Mouse (Mus musculus) midbrain, embryonic 14.5 days (tissue): ENCODE measurements around the gene Cmss1. TPM values are rescaled to one million over a fixed set of nuclear protein-coding genes. Genes with fewer than 3 reads are reported as not detected.

Experiments used
- ATAC-seq: fragments of 200-750 bp; cut with Nextera tagmentation; 2 replicates; pipeline ENCODE4 v1.8.0; 2017; ENCODE audit warnings: moderate number of reproducible peaks, moderate library complexity; ENCODE audit not compliant: low FRiP score, low TSS enrichment
- DNase-seq: peaks from one replicate; pipeline ENCODE4 v3.0.0-alpha.2; 2015
- H3K27ac ChIP-seq: fragments of 300-500 bp; sonication (generic); replicated peaks from 2 replicates; pipeline ENCODE4 v1.5.1; 2014; ENCODE audit warnings: mild to moderate bottlenecking, low read depth, low read length, moderate library complexity
- H3K27me3 ChIP-seq: fragments of 300-500 bp; sonication (generic); 2 replicates; pipeline ENCODE4 v1.6.1; 2014; ENCODE audit warnings: low read length, control low read depth, mixed read lengths; ENCODE audit not compliant: control insufficient read depth, insufficient read depth
- H3K36me3 ChIP-seq: fragments of 300-500 bp; sonication (generic); 2 replicates; pipeline ENCODE4 v1.6.1; 2014; ENCODE audit warnings: low read length, control low read depth; ENCODE audit not compliant: control insufficient read depth, insufficient read depth
- H3K4me1 ChIP-seq: fragments of 300-500 bp; sonication (generic); 2 replicates; pipeline ENCODE4 v1.6.1; 2014; ENCODE audit warnings: mild to moderate bottlenecking, antibody characterized with exemption, low read length, control low read depth; ENCODE audit not compliant: control insufficient read depth, insufficient read depth
- H3K4me2 ChIP-seq: fragments of 300-500 bp; sonication (generic); 2 replicates; pipeline ENCODE4 v1.6.1; 2014; ENCODE audit warnings: mild to moderate bottlenecking, low read length, moderate library complexity
- H3K4me3 ChIP-seq: fragments of 300-500 bp; sonication (generic); replicated peaks from 2 replicates; pipeline ENCODE4 v1.5.1; 2014; ENCODE audit warnings: low read depth, low read length
- H3K9ac ChIP-seq: fragments of 300-500 bp; sonication (generic); replicated peaks from 2 replicates; pipeline ENCODE4 v1.6.1; 2014; ENCODE audit warnings: mild to moderate bottlenecking, low read length, moderate library complexity
- H3K9me3 ChIP-seq: fragments of 300-500 bp; sonication (generic); 2 replicates; pipeline ENCODE4 v1.6.1; 2016; ENCODE audit warnings: low read length, control low read depth, mixed read lengths; ENCODE audit not compliant: control insufficient read depth
- WGBS: fragments of 180-500 bp; shearing (Covaris S2); extraction: QIAGEN DNeasy Blood & Tissue Kit; methylation state at CpG from one replicate; pipeline ENCODE4 v1.1.7; 2014; 5-methylcytosine and 5-hydroxymethylcytosine counted together
- polyA plus RNA-seq: library from polyadenylated mRNA; unstranded; fragments of >200 nt; fragmentation: Nextera tagmentation; extraction: Ambion mirVana; gene quantifications from 2 replicates; pipeline ENCODE4 v1.2.1, GENCODE M21; 2014

Gene Cmss1
- polyA plus RNA-seq, 1 experiment from 2014 or later, result 38.2 TPM

DNA sequence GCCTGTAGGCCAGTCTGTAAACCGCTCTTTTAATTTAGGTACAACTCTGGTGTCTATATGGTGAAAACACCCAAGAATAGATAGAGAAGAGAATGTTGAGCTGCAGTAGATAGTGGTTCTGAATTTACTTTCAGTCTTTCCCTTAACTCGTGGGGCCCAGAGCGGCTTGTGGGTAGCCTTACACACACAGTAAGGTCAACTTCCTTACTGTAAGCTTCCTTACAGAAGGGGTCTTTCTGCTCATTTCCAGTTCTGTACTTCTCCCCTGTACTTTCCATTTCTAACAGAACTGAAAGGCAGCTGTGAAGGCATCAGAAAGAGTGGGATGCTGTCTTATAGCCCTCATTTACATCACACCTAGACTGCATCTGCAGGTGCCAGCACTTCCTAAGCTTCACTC, 175.4 kb downstream of the Cmss1 start:
- no peaks in the 10 kb centered on the region for H3K36me3 ChIP-seq
- no peaks in the 10 kb centered on the region for H3K27me3 ChIP-seq
- no peaks in the 10 kb centered on the region for H3K9me3 ChIP-seq
- WGBS, result 93% methylated on average over 3 of the region's 3 CpGs
- H3K4me1 ChIP-seq, result no peaks in the 10 kb centered on the region
- no peak for ATAC-seq
- H3K4me2 ChIP-seq, result no peak overlapping the region
- DNase-seq, result no peak
- H3K9ac ChIP-seq, result no peak overlapping the region
- no peak overlapping the region for H3K4me3 ChIP-seq
- no peak overlapping the region for H3K27ac ChIP-seq

DNA sequence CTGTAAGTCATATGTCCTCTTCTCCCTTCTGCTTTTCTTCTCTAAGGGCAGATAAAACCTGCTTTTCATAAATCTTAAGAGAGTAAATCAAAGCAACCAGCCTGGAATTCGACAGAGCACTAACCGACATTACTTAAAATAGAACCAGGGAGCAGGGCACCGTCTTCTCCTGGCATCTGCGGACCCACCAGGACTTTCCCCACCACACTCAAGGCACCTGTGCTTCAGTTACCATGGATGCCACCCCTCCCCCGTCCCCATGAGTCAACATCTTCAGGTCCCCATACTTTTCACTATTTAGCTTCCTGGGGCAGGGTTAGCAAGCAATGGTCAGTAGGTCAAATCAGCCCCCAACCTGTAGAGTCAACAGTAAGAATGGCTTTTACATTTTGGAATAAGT, 177.7 kb downstream of the Cmss1 start:
- H3K4me2 ChIP-seq, result no peak overlapping the region
- no peak overlapping the region for H3K9ac ChIP-seq
- no peaks in the 10 kb centered on the region for H3K36me3 ChIP-seq
- WGBS, result 93% methylated on average over 5 of the region's 5 CpGs
- DNase-seq, result no peak
- no peaks in the 10 kb centered on the region for H3K9me3 ChIP-seq
- H3K27ac ChIP-seq, result no peak overlapping the region
- no peak overlapping the region for H3K4me3 ChIP-seq
- no peaks in the 10 kb centered on the region for H3K27me3 ChIP-seq
- ATAC-seq, result no peak
- H3K4me1 ChIP-seq, result no peaks in the 10 kb centered on the region

GRCm38 (mm10) chr16:57427516-57428285, 179.0 kb downstream of the Cmss1 start:
- ATAC-seq (no peak), DNase-seq (no peak)
- Histone ChIP-seq H3K36me3 (no peaks in the 10 kb centered on the region), H3K4me3 (no peak overlapping the region), H3K9me3 (no peaks in the 10 kb centered on the region), H3K9ac (no peak overlapping the region), H3K4me1 (no peaks in the 10 kb centered on the region), H3K27ac (no peak overlapping the region), H3K4me2 (no peak overlapping the region), H3K27me3 (no peaks in the 10 kb centered on the region)
- 86% methylated on average over 7 of the region's 7 CpGs for WGBS

GRCm38 (mm10) chr16:57426680-57427079, 180.0 kb downstream of the Cmss1 start:
- no peak overlapping the region for H3K9ac ChIP-seq
- H3K27me3 ChIP-seq, result no peaks in the 10 kb centered on the region
- ATAC-seq (no peak), DNase-seq (no peak)
- H3K36me3 ChIP-seq, result no peaks in the 10 kb centered on the region
- H3K4me2 ChIP-seq, result no peak overlapping the region
- no peak overlapping the region for H3K27ac ChIP-seq
- no peaks in the 10 kb centered on the region for H3K4me1 ChIP-seq
- 79% methylated on average over 10 of the region's 10 CpGs for WGBS
- no peaks in the 10 kb centered on the region for H3K9me3 ChIP-seq
- H3K4me3 ChIP-seq, result no peak overlapping the region

DNA sequence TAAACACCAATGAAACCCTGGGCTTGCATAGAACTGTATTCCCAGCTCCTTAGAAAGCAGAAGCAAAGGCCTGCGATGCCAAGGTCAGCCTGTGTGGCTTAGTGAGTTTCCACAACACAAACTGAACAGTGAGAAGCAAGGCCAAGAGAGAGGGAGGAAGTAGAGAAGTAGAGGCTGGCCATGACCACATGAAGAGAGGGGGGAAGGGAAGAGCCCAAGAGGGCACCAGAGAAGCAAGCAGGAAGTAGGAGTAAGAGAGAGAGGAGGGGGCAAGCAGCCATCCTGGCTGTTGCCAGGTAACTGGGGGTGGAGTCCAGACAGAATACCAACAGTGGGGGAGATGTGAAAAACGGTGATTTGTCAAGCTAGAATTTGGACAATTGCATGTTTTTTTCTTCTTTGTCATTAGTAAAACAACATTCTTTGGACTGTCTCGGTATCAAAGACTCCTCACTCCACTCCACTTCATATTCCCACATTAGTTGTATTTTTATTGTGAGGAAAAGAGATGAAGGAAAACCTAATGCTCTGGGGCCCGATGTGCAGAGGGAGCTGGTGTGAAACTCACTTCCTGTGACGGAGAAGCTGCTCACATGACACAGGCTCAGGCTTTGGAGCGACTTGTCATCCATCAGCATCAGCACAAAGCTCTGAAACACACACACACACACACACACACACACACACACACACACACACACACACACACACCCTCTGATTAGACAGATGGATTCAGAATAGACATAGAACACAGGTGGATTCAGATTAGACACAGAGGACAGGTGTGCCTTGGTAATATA, 183.5 kb downstream of the Cmss1 start:
- DNase-seq (no peak), ATAC-seq (no peak)
- Histone ChIP-seq H3K4me3 (no peak overlapping the region), H3K36me3 (no peaks in the 10 kb centered on the region), H3K27me3 (no peaks in the 10 kb centered on the region), H3K9ac (no peak overlapping the region), H3K9me3 (no peaks in the 10 kb centered on the region), H3K27ac (no peak overlapping the region), H3K4me2 (no peak overlapping the region), H3K4me1 (no peaks in the 10 kb centered on the region)
- WGBS, result 56% methylated on average over 6 of the region's 6 CpGs

DNA sequence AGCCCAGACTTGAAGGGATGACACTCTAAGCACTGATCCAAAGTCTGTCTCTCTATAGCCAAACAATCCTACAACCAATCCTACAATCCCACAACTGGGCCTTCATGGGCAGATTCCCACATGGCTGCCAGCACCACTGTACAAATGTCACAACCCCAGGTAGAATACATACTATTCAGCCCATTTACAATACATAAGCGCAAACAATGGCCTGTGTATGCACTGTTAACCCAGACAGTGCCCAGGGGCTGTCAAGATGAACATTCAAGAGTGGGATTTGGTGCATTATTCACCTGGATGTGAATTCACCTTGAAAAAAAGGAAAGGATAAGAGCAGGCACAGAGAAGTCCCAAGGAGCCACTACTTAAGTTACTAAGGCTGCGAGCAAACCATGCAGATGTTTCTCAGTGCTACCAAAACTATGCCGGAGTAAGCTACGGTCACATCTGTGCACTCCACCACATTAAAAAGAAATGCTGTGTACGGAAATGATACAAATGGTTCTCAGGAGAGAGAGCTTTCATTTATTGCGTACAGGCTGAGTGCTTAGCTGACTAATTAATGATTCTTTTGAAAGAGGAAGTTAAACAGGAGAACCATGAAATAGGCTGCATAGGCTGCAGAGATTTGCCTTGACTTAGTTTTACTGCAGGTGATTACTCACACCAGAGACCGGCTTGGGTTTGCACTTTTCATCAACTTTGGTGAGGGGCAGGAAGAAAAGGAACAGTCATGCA, 184.8 kb downstream of the Cmss1 start:
- no peaks in the 10 kb centered on the region for H3K4me1 ChIP-seq
- H3K9me3 ChIP-seq, result no peaks in the 10 kb centered on the region
- H3K4me2 ChIP-seq, result no peak overlapping the region
- H3K9ac ChIP-seq, result no peak overlapping the region
- H3K36me3 ChIP-seq, result no peaks in the 10 kb centered on the region
- no peak for ATAC-seq
- no peaks in the 10 kb centered on the region for H3K27me3 ChIP-seq
- no peak overlapping the region for H3K4me3 ChIP-seq
- H3K27ac ChIP-seq, result no peak overlapping the region
- DNase-seq, result no peak
- 85% methylated on average over 7 of the region's 7 CpGs for WGBS

DNA sequence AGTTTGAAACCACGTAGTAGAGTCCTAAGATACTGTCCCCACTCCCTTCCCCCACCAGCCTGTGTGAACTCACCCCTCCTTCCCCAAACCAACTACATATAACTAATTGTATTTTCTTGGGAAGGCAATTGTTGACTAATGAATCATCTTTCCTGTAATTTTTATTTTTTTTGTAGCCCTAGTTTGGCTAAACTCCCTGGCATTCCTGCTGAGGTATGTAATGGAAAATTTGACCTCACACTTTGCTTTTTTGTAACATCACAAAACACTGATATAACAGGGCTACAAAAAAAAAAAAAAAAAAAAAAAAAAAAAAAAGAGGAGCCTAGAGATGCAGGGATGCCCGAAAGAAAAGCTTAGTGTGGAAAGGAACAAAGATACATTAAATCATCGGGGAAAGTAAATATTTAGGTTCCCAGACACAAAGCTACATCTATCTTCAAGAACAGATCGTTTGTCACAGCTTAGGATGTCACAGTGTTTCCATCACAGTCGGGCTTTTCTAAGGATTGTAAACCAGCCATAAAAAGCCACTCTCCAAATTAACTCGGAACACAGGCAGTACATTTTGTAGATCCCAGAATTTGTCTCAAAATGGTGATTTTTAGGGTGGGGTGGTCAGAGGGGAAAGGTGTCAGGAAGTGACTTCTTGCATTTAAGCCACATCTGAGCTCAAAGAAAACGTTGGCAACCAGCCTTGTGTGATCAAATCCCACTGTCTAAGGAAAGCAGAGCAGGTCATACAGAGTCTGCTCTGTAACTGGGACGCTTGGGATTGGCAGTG, 185.7 kb downstream of the Cmss1 start:
- H3K4me1 ChIP-seq, result no peaks in the 10 kb centered on the region
- H3K27me3 ChIP-seq, result no peaks in the 10 kb centered on the region
- H3K9me3 ChIP-seq, result no peaks in the 10 kb centered on the region
- no peaks in the 10 kb centered on the region for H3K36me3 ChIP-seq
- H3K9ac ChIP-seq, result no peak overlapping the region
- no peak for ATAC-seq
- H3K4me3 ChIP-seq, result no peak overlapping the region
- no peak for DNase-seq
- H3K4me2 ChIP-seq, result no peak overlapping the region
- H3K27ac ChIP-seq, result no peak overlapping the region
- WGBS, result 72% methylated on average over 8 of the region's 8 CpGs

- H3K9ac ChIP-seq, result no peak overlapping the region
- ATAC-seq (no peak), DNase-seq (no peak)
- no peaks in the 10 kb centered on the region for H3K27me3 ChIP-seq
- no peak overlapping the region for H3K4me3 ChIP-seq
- no peaks in the 10 kb centered on the region for H3K36me3 ChIP-seq
- no peak overlapping the region for H3K4me2 ChIP-seq
- H3K9me3 ChIP-seq, result no peaks in the 10 kb centered on the region
- no peak overlapping the region for H3K27ac ChIP-seq
- WGBS, result 92% methylated on average over 5 of the region's 5 CpGs
- no peaks in the 10 kb centered on the region for H3K4me1 ChIP-seq
These were observed 186.8 kb downstream of the Cmss1 start for GRCm38 (mm10) chr16:57419881-57420280.
